Mouse (Mus musculus) embryo, embryonic 11 days (tissue): Measurements from ENCODE around the gene Ube2e1.

Source experiments
- DNase-seq: peaks from one replicate; pipeline ENCODE4 v3.0.0-alpha.2; 2015

Gene Ube2e1

GRCm38 (mm10) chr14:18331693-18332131 lies at the start of gene Ube2e1:
Gene Ube2e1 (minus strand): TSS chr14:18331859.
- peak; percentile 82 for DNase-seq

GRCm38 (mm10) chr14:18379841-18380240 lies 48.2 kb upstream of the Ube2e1 start:
- no peak for DNase-seq

DNA sequence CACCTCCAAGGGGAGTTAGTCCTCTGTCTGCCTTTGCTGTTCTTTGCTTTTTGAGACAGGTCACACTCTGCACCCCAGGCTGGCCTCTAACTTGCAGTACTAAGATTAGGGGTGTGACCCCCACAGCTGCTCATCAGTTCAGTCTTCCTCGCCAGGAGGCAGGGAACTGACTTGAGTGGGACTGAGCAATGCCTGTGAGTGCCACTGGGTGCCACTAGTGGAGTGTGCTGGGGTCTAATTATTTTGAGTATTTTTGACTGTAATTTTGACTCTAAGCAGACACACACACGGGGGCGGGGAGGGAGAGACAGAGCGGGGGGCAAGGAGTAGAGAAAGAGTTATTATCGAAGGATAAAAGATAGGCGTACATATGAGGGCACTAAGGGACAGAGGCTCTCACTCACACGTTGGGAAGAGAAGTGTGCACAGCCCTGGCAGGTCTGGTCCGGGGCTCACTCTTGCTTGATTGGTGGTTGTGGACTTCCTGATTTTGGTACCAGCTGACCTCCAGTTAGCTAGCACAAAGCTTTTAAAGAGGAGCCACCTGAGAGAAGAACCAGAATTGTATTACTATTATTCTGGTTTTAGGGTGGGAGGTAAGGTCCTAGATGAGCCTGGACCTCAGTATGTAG lies 46.4 kb upstream of the Ube2e1 start:
- peak; percentile 11 for DNase-seq

GRCm38 (mm10) chr14:18376206-18376605 lies 44.5 kb upstream of the Ube2e1 start:
- DNase-seq, result no peak

DNA sequence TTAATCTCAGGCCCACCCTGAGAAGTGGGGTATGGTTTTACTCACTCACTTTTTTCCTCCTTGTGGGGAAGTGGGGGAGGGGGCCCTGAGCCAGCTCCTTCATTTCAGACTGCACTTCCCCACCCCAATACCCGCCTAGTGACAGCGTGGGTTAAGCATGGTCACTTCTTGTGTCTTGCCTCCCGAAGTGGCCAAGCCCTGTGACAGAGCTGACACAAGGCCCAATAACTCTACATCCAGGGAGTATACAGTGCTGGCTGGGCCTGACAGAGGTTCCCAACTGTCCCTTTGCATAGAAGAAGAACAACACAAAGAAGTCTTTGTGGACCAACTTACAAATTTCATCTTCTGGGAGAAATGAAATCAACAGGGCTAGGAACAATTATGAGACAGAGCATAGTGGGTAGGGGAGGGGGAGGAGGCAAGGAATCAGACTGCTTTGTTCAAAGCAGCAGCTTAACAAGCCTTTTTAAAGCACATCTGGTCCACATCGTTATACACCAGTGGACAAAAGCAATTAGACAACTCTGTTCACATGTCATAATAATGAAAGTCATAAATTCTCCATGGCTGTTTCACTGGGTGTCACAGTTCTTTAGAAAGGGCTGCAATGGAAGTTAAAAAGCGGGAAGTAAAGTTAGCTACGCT lies 42.2 kb upstream of the Ube2e1 start:
- peak; percentile 21 for DNase-seq

DNA sequence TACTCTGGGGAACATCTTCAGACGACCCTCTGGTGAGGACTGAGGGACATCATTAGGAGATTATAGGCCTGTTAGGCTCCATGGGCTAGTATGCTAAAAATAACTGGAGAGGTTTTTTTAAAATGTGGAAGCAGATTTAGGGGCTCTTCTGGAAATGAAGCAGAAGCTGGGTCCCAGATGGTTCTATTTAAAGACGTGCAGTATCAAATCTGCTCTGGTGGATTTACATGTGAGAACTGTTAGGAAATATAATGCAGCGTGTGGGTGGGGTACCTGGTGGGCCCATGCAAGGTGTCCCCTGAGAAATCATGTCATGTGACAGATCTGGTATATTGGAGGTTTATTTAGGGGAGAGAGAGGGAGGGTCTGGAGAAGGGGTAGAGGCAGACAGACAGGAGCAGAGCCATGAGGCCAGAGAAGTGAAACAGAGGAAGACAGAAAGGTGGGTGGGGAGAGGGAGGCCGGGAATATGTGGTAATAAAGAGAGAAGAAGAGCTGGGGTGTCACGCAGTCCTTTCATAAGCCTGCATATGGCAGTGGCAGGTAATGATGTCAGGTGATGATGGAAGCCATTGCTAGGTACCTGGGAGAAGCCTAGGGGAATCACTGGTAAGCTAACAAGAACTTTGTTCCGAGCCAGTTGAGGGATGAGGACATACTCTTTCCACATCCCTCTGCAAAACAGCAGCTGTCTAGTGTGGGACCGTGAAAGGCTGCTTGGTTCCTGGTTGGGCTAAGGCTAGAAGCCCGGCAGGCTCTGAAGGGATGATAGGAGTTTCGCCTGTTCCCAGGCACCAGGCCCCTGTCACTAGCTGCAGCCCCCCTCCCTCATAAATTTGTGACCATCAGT lies 41.3 kb upstream of the Ube2e1 start:
- DNase-seq, result no peak

DNA sequence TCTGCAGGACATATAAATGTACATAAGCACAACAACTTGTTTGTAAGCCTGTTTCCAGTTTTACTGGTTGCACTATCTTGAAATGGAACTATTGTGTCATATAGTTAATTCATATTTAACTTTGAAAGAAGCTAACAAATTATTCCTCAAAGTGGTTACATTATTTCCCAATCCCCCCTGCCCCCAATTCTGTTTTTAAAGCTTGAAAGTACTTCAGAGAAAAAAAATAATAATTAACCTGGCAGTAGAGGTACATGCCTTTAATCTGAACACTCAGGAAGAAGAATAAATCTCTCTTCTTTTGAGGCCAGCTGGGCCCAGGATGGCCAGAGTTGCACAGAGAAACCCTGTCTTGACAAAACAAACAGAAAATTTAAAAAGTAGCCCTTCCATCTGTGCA lies 37.4 kb upstream of the Ube2e1 start:
- DNase-seq, result no peak

- DNase-seq, result no peak
Observed at GRCm38 (mm10) chr14:18367025-18367424, 35.4 kb upstream of the Ube2e1 start.

- no peak for DNase-seq
Observed at GRCm38 (mm10) chr14:18364321-18364720, 32.7 kb upstream of the Ube2e1 start.

DNA sequence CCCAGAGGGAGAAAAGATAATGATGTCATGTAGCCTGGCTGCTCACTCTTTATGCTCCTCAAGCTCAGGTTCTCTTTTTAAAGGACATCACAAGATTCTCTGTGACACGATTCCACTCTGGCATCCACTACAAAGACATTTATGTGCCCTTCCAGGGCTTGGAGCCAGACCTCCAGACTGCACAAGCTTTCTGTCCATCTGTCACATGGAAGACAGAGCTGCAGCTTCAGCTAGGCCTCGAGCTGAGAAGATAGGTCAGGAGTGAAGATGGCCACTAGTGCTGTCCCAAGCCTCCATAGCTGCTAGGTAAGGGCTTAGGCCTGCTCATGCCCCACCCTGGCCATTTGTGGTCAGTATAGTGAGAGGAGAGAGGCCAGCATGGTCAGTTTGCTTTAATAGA lies 24.8 kb upstream of the Ube2e1 start:
- DNase-seq, result no peak

GRCm38 (mm10) chr14:18355514-18356190 lies 24.0 kb upstream of the Ube2e1 start:
- DNase-seq, result no peak

DNA sequence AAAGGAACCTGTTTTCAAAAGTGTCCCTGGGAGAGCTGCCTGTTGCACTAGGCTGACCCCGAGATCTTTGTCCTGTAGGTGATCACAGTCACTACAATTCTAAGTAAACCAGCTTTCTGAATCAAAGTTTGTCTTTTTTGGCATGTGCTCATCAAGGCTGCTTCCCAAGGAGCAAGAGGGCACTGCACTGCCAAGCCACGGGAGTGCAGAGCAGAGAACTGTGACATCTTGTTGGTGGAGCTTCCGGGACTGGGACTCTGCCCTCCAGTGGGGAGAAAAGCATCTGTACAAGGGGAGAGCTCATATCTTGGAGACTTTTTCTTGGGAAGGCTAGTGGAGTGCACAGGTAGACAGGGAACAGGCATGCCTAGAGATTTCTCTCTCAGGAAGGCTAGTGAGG lies 21.9 kb upstream of the Ube2e1 start:
- no peak for DNase-seq

GRCm38 (mm10) chr14:18352934-18353333 lies 21.3 kb upstream of the Ube2e1 start:
- no peak for DNase-seq

DNA sequence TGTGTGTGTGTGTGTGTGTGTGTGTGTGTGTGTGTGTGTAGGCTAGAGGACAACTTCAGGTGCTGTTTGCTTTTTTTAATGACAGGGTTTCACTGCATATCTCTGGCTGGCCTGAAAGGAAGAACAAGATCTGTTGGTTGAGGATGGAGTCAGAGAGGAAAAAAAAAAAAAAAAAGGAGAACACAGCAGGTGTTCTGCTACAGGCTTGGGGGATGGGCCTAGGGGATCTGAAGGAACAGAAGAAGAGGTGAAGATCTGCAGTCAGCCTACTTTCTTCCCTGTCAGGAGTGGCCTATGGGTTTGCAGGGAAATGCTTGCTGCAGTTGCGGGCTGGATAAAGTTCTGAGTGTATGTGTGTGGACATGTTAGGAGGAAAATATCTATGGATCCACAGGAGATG lies 19.0 kb upstream of the Ube2e1 start:
- no peak for DNase-seq

DNA sequence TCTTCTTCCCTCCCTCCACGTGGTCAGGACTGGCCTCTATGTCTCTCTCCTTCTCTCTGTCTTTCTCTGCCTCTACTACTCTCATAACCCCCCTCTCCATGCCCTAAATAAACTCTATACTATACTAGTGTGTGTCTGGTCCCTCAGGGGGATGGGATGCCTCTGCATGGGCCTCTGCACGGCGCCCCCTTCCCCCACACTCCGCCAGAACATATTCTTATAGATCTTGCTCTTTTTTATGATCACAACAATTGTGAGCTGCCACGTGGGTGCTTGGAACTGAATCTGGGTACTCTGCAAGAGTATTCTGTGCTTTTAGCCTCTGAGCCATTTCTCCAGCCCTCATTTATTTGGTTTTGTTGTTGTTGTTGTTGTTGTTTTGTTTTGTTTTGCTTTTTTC lies 18.2 kb upstream of the Ube2e1 start:
- no peak for DNase-seq

GRCm38 (mm10) chr14:18343589-18343988 lies 11.9 kb upstream of the Ube2e1 start:
- DNase-seq, result no peak

DNA sequence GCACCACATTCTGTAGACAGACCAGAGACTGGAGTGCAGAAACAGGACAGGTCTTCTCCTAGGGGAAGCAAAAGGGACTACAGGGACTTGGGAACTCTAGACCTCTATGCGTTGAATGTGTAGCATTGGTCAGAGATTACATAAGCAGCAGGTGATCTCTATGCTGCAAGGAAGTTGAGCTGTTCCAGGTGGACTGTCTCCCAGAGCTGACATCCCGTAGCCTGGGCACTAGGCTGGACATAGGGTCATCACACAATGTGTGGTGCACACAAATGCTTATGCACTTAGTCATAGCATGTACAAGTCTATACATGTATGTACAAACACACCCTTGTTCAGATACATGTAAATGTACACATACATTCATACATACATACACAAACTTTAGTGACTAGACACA lies 11.1 kb upstream of the Ube2e1 start:
- DNase-seq, result no peak

DNA sequence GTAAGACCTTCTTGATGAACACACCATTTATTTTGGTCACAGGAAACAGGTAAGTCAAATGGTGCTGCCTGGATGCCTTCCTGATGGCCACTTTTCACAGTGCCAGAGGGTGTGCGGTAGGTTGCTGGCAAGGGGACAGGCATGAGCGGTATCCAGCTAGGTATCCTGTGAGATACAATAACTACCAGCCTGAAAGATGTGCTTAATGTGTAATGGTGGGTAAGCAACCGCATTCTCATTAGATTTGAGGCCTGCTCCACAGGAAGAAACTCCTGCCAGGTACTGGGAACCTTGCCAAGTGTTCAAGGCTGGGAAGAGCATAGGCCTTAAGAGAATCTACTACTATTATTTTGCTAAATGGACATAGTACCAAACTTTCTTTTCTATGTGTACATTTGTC lies 9.4 kb upstream of the Ube2e1 start:
- DNase-seq, result no peak

- DNase-seq, result no peak
Observed at GRCm38 (mm10) chr14:18336106-18336505, 4.4 kb upstream of the Ube2e1 start.

DNA sequence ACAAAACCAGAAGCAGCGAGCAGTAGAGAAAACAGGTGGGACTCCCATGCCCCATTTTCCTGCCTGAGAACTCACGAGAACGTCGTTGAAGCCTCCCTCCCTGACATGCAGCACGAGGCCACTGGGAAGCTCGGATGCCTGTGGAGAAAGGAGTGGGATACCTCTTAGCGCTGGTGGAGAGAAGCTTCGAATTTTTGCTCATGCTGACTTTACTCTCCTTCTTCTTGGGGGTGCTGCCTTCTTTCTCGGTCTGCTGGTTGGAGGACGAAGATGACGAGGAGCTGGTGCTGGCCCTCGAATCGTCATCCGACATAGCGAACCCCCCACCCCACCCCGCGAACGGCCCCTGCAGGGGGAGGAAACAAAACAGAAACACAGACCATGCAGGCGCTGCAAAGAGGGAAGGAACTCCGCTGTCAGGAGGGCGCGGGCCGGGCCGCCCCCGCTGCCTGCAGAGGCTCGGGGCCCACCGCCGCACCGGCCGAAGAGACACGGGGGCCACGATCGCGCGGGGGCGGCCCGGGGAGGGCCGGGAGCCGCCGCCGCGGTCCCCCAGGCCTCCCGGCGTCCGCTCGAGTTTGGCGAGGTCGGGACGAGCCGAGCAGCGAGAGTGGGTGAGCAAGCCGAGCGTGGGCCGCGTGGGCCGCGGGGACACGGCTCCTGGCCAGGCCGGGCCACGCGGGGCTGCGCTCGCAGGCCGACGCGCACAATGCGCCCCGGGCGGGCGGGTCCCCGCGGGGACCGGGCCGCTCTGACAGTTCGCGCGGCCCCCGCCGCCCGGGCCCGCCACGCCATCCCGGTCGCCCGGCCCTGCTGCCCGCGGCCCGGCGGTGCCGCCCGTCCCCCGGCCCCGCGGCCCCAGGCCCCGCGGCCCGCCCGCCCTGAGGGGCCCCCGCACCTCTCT lies 618 bp downstream of the Ube2e1 start:
- DNase-seq, result peak; percentile 54

- peak; percentile 73 for DNase-seq
Observed at GRCm38 (mm10) chr14:18326968-18327672, 4.5 kb downstream of the Ube2e1 start.
